Mouse (Mus musculus): Measurements from ENCODE around the gene Ndufc1. TPM values are rescaled to one million over a fixed set of nuclear protein-coding genes. Genes with fewer than 3 reads are reported as not detected.

The Ndufc1 gene
- total and polyA plus RNA-seq, 3 experiments = 159 to 213 (median 206) TPM

GRCm38 (mm10) chr3:51359558-51360307, 49.1 kb downstream of the Ndufc1 start:
- in situ Hi-C loops (cut with MboI; ENCODE audit: low pct_ligation_motif_present, low pct_unique_long_range_greater_than_20kb, low sequenced_read_pairs) = loop anchor here (10.0 kb wide), 2 partner anchors 75 to 125 kb away; no protein-coding TSS in a partner anchor
- H3K79me2 ChIP-seq (replicated peaks; ENCODE audit: control insufficient read depth, extremely low read depth, insufficient read depth, poor library complexity, severe bottlenecking) = no peaks in the 10 kb centered on the region
- H3K27ac ChIP-seq (ENCODE audit: insufficient read depth, low read depth) = no peak overlapping the region
- no peak for DNase-seq (ENCODE audit: extremely low read depth)
- no peak for TF ChIP-seq CHD1 (IDR thresholded peaks at IDR 0.05; ENCODE audit: low read depth, low read length)
- TF ChIP-seq JUN (IDR thresholded peaks at IDR 0.05; ENCODE audit: insufficient read depth, low read depth, low read length) = no peak
- no peak for TF ChIP-seq ELF1 (IDR thresholded peaks at IDR 0.05; ENCODE audit: low read depth, low read length)
- TF ChIP-seq MAFK (IDR thresholded peaks at IDR 0.05; ENCODE audit: insufficient replicate concordance, low read length) = no peak
- no peak for TF ChIP-seq BHLHE40 (IDR thresholded peaks at IDR 0.05; ENCODE audit: low read depth, low read length)
- no peak for TF ChIP-seq HCFC1 (IDR thresholded peaks at IDR 0.05; ENCODE audit: low read depth, low read length)
- TF ChIP-seq MAZ (IDR thresholded peaks at IDR 0.05; ENCODE audit: low read depth, low read length) = no peak
- no peak for TF ChIP-seq ZKSCAN1 (IDR thresholded peaks at IDR 0.05; ENCODE audit: borderline replicate concordance, low read depth, low read length)
- no peak for TF ChIP-seq USF2 (conservative IDR thresholded peaks at IDR 0.05; ENCODE audit: low read depth, low read length)
- no peak for TF ChIP-seq POLR2A (IDR thresholded peaks at IDR 0.05; ENCODE audit: low read depth, low read length)
- TF ChIP-seq ETS1 (conservative IDR thresholded peaks at IDR 0.05; ENCODE audit: low read depth, low read length) = no peak
- TF ChIP-seq CHD2 (IDR thresholded peaks at IDR 0.05; ENCODE audit: low read length) = no peak
- TF ChIP-seq GABPA (IDR thresholded peaks at IDR 0.05; ENCODE audit: insufficient replicate concordance, low read depth, low read length) = no peak
- no peak for TF ChIP-seq NELFE (IDR thresholded peaks at IDR 0.05; ENCODE audit: low read depth, low read length)
- no peak for TF ChIP-seq EP300 (IDR thresholded peaks at IDR 0.05; ENCODE audit: low read length)
- H3K9ac ChIP-seq (ENCODE audit: insufficient read depth, low read depth) = no peak overlapping the region
- no peaks in the 10 kb centered on the region for H3K36me3 ChIP-seq (replicated peaks in 1 of 2; ENCODE audit: control insufficient read depth in 1 of 2, insufficient read depth in 1 of 2, low read length in 1 of 2)
- no peaks in the 10 kb centered on the region for H3K27me3 ChIP-seq (replicated peaks)
- H3K4me3 ChIP-seq (replicated peaks in 1 of 3; ENCODE audit: low read depth in 2 of 3, low read length in 2 of 3, poor library complexity in 1 of 3) = no peak overlapping the region
- no peaks in the 10 kb centered on the region for H3K9me3 ChIP-seq (replicated peaks; ENCODE audit: low read length)
- no peak overlapping the region for H3K4me2 ChIP-seq (ENCODE audit: insufficient read depth, low read depth, poor library complexity, severe bottlenecking)
- dilution Hi-C loops (cut with MboI; ENCODE audit: extremely low pct_ligation_motif_present, extremely low pct_unique_long_range_greater_than_20kb, low sequenced_read_pairs) = no loop called here
- peaks cover 8 to 13% of the 10 kb centered on the region in 2 experiments for H3K4me1 ChIP-seq (ENCODE audit: control insufficient read depth in 1 of 2, insufficient read depth in 2 of 2)

- in situ Hi-C loops (cut with MboI; ENCODE audit: low pct_ligation_motif_present, low pct_unique_long_range_greater_than_20kb, low sequenced_read_pairs) = loop anchor here (10.0 kb wide), 1 partner anchor 74 kb away; no protein-coding TSS in a partner anchor
- peak; percentile 93 for DNase-seq (ENCODE audit: extremely low read depth)
- Histone ChIP-seq H3K9ac (ENCODE audit: insufficient read depth, low read depth) (peak overlapping the region; percentile 11; the same call in 1 of the 2 replicates), H3K27ac (ENCODE audit: insufficient read depth, low read depth) (peak overlapping the region; percentile 36; the same call in 1 of the 2 replicates), H3K4me1 (ENCODE audit: control insufficient read depth in 1 of 2, insufficient read depth in 2 of 2) (peaks cover 5 to 7% of the 10 kb centered on the region in 2 experiments), H3K4me2 (ENCODE audit: insufficient read depth, low read depth, poor library complexity, severe bottlenecking) (peak overlapping the region; percentile 7; the same call in 1 of the 2 replicates), H3K79me2 (replicated peaks; ENCODE audit: control insufficient read depth, extremely low read depth, insufficient read depth, poor library complexity, severe bottlenecking) (no peaks in the 10 kb centered on the region), H3K36me3 (replicated peaks in 1 of 2; ENCODE audit: control insufficient read depth in 1 of 2, insufficient read depth in 1 of 2, low read length in 1 of 2) (no peaks in the 10 kb centered on the region), H3K4me3 (replicated peaks in 1 of 3; ENCODE audit: low read depth in 2 of 3, low read length in 2 of 3, poor library complexity in 1 of 3) (peak overlapping the region; percentile 75 to 94 (median 91)), H3K27me3 (replicated peaks) (no peaks in the 10 kb centered on the region), H3K9me3 (replicated peaks; ENCODE audit: low read length) (no peaks in the 10 kb centered on the region)
- dilution Hi-C loops (cut with MboI; ENCODE audit: extremely low pct_ligation_motif_present, extremely low pct_unique_long_range_greater_than_20kb, low sequenced_read_pairs) = no loop called here
- TF ChIP-seq GABPA (IDR thresholded peaks at IDR 0.05; ENCODE audit: insufficient replicate concordance, low read depth, low read length) (no peak), JUN (IDR thresholded peaks at IDR 0.05; ENCODE audit: insufficient read depth, low read depth, low read length) (no peak), UBTF (IDR thresholded peaks at IDR 0.05; ENCODE audit: low read depth, low read length) (peak; percentile 83; the same call in 1 of the 2 replicates), RCOR1 (conservative IDR thresholded peaks at IDR 0.05; ENCODE audit: low read depth, low read length) (no peak), ZKSCAN1 (IDR thresholded peaks at IDR 0.05; ENCODE audit: borderline replicate concordance, low read depth, low read length) (no peak), POLR2AphosphoS2 (IDR thresholded peaks at IDR 0.05; ENCODE audit: low read depth, low read length) (no peak), ZMIZ1 (IDR thresholded peaks at IDR 0.05; ENCODE audit: low read depth, low read length) (no peak), E2F4 (IDR thresholded peaks at IDR 0.05; ENCODE audit: insufficient replicate concordance, low read depth, low read length) (peak; percentile 83; the same call in 1 of the 2 replicates), MAX (IDR thresholded peaks at IDR 0.05; ENCODE audit: low read length) (0 out of 2 replicates have a peak, but pooled peaks have one; percentile 30), ELF1 (IDR thresholded peaks at IDR 0.05; ENCODE audit: low read depth, low read length) (peak; percentile 97), RAD21 (IDR thresholded peaks at IDR 0.05; ENCODE audit: low read depth, low read length) (no peak), MAFK (IDR thresholded peaks at IDR 0.05; ENCODE audit: insufficient replicate concordance, low read length) (peak; percentile 97), ZC3H11A (IDR thresholded peaks at IDR 0.05; ENCODE audit: low read depth, low read length) (no peak), MXI1 (IDR thresholded peaks at IDR 0.05; ENCODE audit: low read depth, low read length) (peak; percentile 76; the same call in 1 of the 2 replicates), SIN3A (IDR thresholded peaks at IDR 0.05; ENCODE audit: low read length) (no peak), TBP (conservative IDR thresholded peaks at IDR 0.05; ENCODE audit: low read depth, low read length) (peak; percentile 100), NRF1 (IDR thresholded peaks at IDR 0.05; ENCODE audit: low read depth, low read length) (peak; percentile 67), EP300 (IDR thresholded peaks at IDR 0.05; ENCODE audit: low read length) (no peak), POLR2A (IDR thresholded peaks at IDR 0.05; ENCODE audit: low read depth, low read length) (peak; percentile 42; the same call in 1 of the 2 replicates)
Observed at GRCm38 (mm10) chr3:51358660-51359557, 49.9 kb downstream of the Ndufc1 start.

Data from CH12.LX (cell line).